Mouse (Mus musculus): ENCODE measurements around the gene Nhsl2. TPM values are rescaled to one million over a fixed set of nuclear protein-coding genes. Genes with fewer than 3 reads are reported as not detected.
"Not testable (repeated sequence)": the region's sequence is repeated elsewhere in the genome, so short reads cannot be mapped to it uniquely, and the experiment has no call there.

The Nhsl2 gene
- polyA plus RNA-seq, 1 experiment from 2014 or later = 9.0 TPM

- Histone ChIP-seq H3K9ac (no peak overlapping the region), H3K4me1 (peaks cover 18% of the 10 kb centered on the region), H3K27ac (peak overlapping the region; percentile 96), H3K4me3 (replicated peaks) (no peak overlapping the region), H3K4me2 (peak overlapping the region; percentile 20), H3K36me3 (replicated peaks) (no peaks in the 10 kb centered on the region), H3K27me3 (peaks cover 37% of the 10 kb centered on the region; the same call in 1 of the 2 replicates), H3K9me3 (no peaks in the 10 kb centered on the region)
- WGBS = 26% methylated on average over 7 of the region's 7 CpGs
- ATAC-seq (ENCODE audit: low FRiP score) = peak; percentile 95
Observed at GRCm38 (mm10) chrX:102081573-102082279, 232.5 kb downstream of the Nhsl2 start.

- Histone ChIP-seq H3K4me1 (peaks cover 18% of the 10 kb centered on the region), H3K4me2 (0 out of 2 replicates have a peak overlapping the region, but pooled peaks have one; percentile 20), H3K36me3 (replicated peaks) (no peaks in the 10 kb centered on the region), H3K9ac (no peak overlapping the region), H3K27me3 (peaks cover 32% of the 10 kb centered on the region; the same call in 1 of the 2 replicates), H3K4me3 (replicated peaks) (no peak overlapping the region), H3K9me3 (no peaks in the 10 kb centered on the region), H3K27ac (peak overlapping the region; percentile 96)
- 23% methylated on average over 5 of the region's 5 CpGs for WGBS
- peak; percentile 39; the same call in 1 of the 2 replicates for ATAC-seq (ENCODE audit: low FRiP score)
Observed at GRCm38 (mm10) chrX:102082340-102082739, 233.2 kb downstream of the Nhsl2 start.

GRCm38 (mm10) chrX:102085798-102086443 is 236.7 kb downstream of the Nhsl2 start:
- Histone ChIP-seq H3K27ac (no peak overlapping the region), H3K4me1 (peaks cover 18% of the 10 kb centered on the region), H3K27me3 (peaks cover 31% of the 10 kb centered on the region; the same call in 1 of the 2 replicates), H3K9ac (no peak overlapping the region), H3K9me3 (no peaks in the 10 kb centered on the region), H3K4me3 (replicated peaks) (no peak overlapping the region), H3K4me2 (no peak overlapping the region), H3K36me3 (replicated peaks) (no peaks in the 10 kb centered on the region)
- 80% methylated on average over 8 of the region's 8 CpGs for WGBS
- ATAC-seq (ENCODE audit: low FRiP score) = no peak

- H3K4me2 ChIP-seq = no peak overlapping the region
- no peak overlapping the region for H3K4me3 ChIP-seq (replicated peaks)
- no peak for ATAC-seq (ENCODE audit: low FRiP score)
- H3K27ac ChIP-seq = no peak overlapping the region
- WGBS = 74% methylated on average over 3 of the region's 3 CpGs
- no peaks in the 10 kb centered on the region for H3K9me3 ChIP-seq
- no peaks in the 10 kb centered on the region for H3K4me1 ChIP-seq
- H3K27me3 ChIP-seq = peaks cover 20% of the 10 kb centered on the region; the same call in 1 of the 2 replicates
- no peaks in the 10 kb centered on the region for H3K36me3 ChIP-seq (replicated peaks)
- H3K9ac ChIP-seq = no peak overlapping the region
Observed at GRCm38 (mm10) chrX:102090605-102091004, 241.4 kb downstream of the Nhsl2 start.

- peaks cover 10% of the 10 kb centered on the region; the same call in 1 of the 2 replicates for H3K27me3 ChIP-seq
- 77% methylated on average over 7 of the region's 7 CpGs for WGBS
- H3K4me1 ChIP-seq = no peaks in the 10 kb centered on the region
- no peaks in the 10 kb centered on the region for H3K36me3 ChIP-seq (replicated peaks)
- ATAC-seq (ENCODE audit: low FRiP score) = no peak
- no peak overlapping the region for H3K4me2 ChIP-seq
- H3K4me3 ChIP-seq (replicated peaks) = no peak overlapping the region
- no peak overlapping the region for H3K27ac ChIP-seq
- H3K9me3 ChIP-seq = no peaks in the 10 kb centered on the region
- no peak overlapping the region for H3K9ac ChIP-seq
Observed at GRCm38 (mm10) chrX:102094381-102094904, 245.3 kb downstream of the Nhsl2 start.

GRCm38 (mm10) chrX:102101886-102102285 is 252.7 kb downstream of the Nhsl2 start:
- Histone ChIP-seq H3K36me3 (replicated peaks) (no peaks in the 10 kb centered on the region), H3K27me3 (no peaks in the 10 kb centered on the region; the same call in 1 of the 2 replicates), H3K27ac (no peak overlapping the region), H3K9ac (no peak overlapping the region), H3K4me1 (no peaks in the 10 kb centered on the region), H3K9me3 (no peaks in the 10 kb centered on the region), H3K4me2 (no peak overlapping the region), H3K4me3 (replicated peaks) (no peak overlapping the region)
- no peak for ATAC-seq (ENCODE audit: low FRiP score)
- 59% methylated on average over 7 of the region's 7 CpGs for WGBS

GRCm38 (mm10) chrX:102103830-102104229 is 254.6 kb downstream of the Nhsl2 start:
- not testable (repeated sequence) for H3K9ac ChIP-seq; H3K4me3 ChIP-seq (replicated peaks); H3K36me3 ChIP-seq (replicated peaks); H3K4me2 ChIP-seq; H3K27me3 ChIP-seq; ATAC-seq (ENCODE audit: low FRiP score); H3K4me1 ChIP-seq; H3K27ac ChIP-seq; H3K9me3 ChIP-seq
- 59% methylated on average over 2 of the region's 2 CpGs for WGBS

- H3K4me2 ChIP-seq; H3K4me1 ChIP-seq; H3K9me3 ChIP-seq; ATAC-seq (ENCODE audit: low FRiP score); H3K27ac ChIP-seq; H3K4me3 ChIP-seq (replicated peaks); H3K9ac ChIP-seq; H3K36me3 ChIP-seq (replicated peaks): not testable (repeated sequence)
- WGBS = 84% methylated on average over 5 of the region's 5 CpGs
- H3K27me3 ChIP-seq = peaks cover 15% of the 10 kb centered on the region
Observed at GRCm38 (mm10) chrX:102109349-102109748, 260.2 kb downstream of the Nhsl2 start.

GRCm38 (mm10) chrX:102115676-102116075 is 266.5 kb downstream of the Nhsl2 start:
- no peaks in the 10 kb centered on the region for H3K36me3 ChIP-seq (replicated peaks)
- peaks cover 20% of the 10 kb centered on the region; the same call in 1 of the 2 replicates for H3K27me3 ChIP-seq
- peaks cover 4% of the 10 kb centered on the region for H3K4me1 ChIP-seq
- no peak overlapping the region for H3K4me3 ChIP-seq (replicated peaks)
- H3K4me2 ChIP-seq = no peak overlapping the region
- H3K9me3 ChIP-seq = no peaks in the 10 kb centered on the region
- H3K27ac ChIP-seq = peak overlapping the region; percentile 79
- H3K9ac ChIP-seq = no peak overlapping the region
- WGBS = 47% methylated on average over 4 of the region's 4 CpGs
- no peak for ATAC-seq (ENCODE audit: low FRiP score)

- no peaks in the 10 kb centered on the region for H3K9me3 ChIP-seq
- ATAC-seq (ENCODE audit: low FRiP score) = peak; percentile 97
- 24% methylated on average over 30 of the region's 30 CpGs for WGBS
- peak within 1 kb of the TSS; percentile 63 for H3K4me3 ChIP-seq (replicated peaks)
- H3K36me3 ChIP-seq (replicated peaks) = peaks cover 4% of the 10 kb centered on the region
- peak within 1 kb of the TSS; percentile 73 for H3K27ac ChIP-seq
- peak within 1 kb of the TSS; percentile 62 for H3K4me2 ChIP-seq
- H3K9ac ChIP-seq = peak within 1 kb of the TSS; percentile 66
- H3K27me3 ChIP-seq = peaks cover 12% of the 10 kb centered on the region; the same call in 1 of the 2 replicates
- peaks cover 4% of the 10 kb centered on the region for H3K4me1 ChIP-seq
Observed at GRCm38 (mm10) chrX:102119042-102119864, 270.1 kb downstream of the Nhsl2 start, which contains the start of gene Pin4. Pin4 (plus strand) TSS chrX:102119447.

GRCm38 (mm10) chrX:102121321-102121720 is 272.1 kb downstream of the Nhsl2 start:
- Histone ChIP-seq H3K27me3 (peaks cover 7% of the 10 kb centered on the region; the same call in 1 of the 2 replicates), H3K4me3 (replicated peaks) (no peak overlapping the region), H3K9ac (no peak overlapping the region), H3K9me3 (no peaks in the 10 kb centered on the region), H3K36me3 (replicated peaks) (peaks cover 13% of the 10 kb centered on the region), H3K4me2 (no peak overlapping the region), H3K4me1 (peaks cover 4% of the 10 kb centered on the region), H3K27ac (no peak overlapping the region)
- ATAC-seq (ENCODE audit: low FRiP score) = no peak
- 89% methylated on average over 2 of the region's 2 CpGs for WGBS

- Histone ChIP-seq H3K9ac (no peak overlapping the region), H3K27me3 (no peaks in the 10 kb centered on the region), H3K27ac (no peak overlapping the region), H3K4me1 (no peaks in the 10 kb centered on the region), H3K36me3 (replicated peaks) (peaks cover 29% of the 10 kb centered on the region), H3K4me2 (no peak overlapping the region), H3K4me3 (replicated peaks) (no peak overlapping the region), H3K9me3 (no peaks in the 10 kb centered on the region)
- ATAC-seq (ENCODE audit: low FRiP score) = no peak
- 92% methylated on average over 1 of the region's 1 CpGs for WGBS
Observed at GRCm38 (mm10) chrX:102141157-102141556, 292.0 kb downstream of the Nhsl2 start.

Measured in forebrain, embryonic 12.5 days (tissue).